Mouse (Mus musculus) kidney, adult 2 months (tissue): ENCODE measurements at regions not wholly inside any gene's neighbourhood (a gene's known extent, or its start where the extent isn't known, plus 50 kb on each side); places are given as distances from the start of the nearest gene placed in this dataset.

Experiments used
- DNase-seq: peaks from one replicate; pipeline ENCODE4 v3.0.0; 2021
- H3K27ac ChIP-seq: fragments of 200-500 bp; 2 replicates; pipeline ENCODE4 v1.5.1; 2012; ENCODE audit warnings: low read depth, low read length, control low read depth, inconsistent platforms; ENCODE audit not compliant: insufficient read depth
- H3K27me3 ChIP-seq: fragments of 200-500 bp; replicated peaks from 2 replicates; pipeline ENCODE4 v1.6.1; 2012; ENCODE audit warnings: mild to moderate bottlenecking, moderate library complexity, low read length, inconsistent platforms; ENCODE audit not compliant: control insufficient read depth, insufficient read depth
- H3K36me3 ChIP-seq: fragments of 200-500 bp; 2 replicates; pipeline ENCODE4 v1.6.1; 2012; ENCODE audit warnings: mild to moderate bottlenecking, moderate library complexity, low read length, inconsistent platforms; ENCODE audit not compliant: control insufficient read depth, insufficient read depth
- H3K4me1 ChIP-seq: fragments of 200-500 bp; 2 replicates; pipeline ENCODE4 v1.6.1; 2011; ENCODE audit warnings: low read length; ENCODE audit not compliant: control insufficient read depth, insufficient read depth
- H3K4me3 ChIP-seq: fragments of 200-500 bp; 2 replicates; pipeline ENCODE4 v1.5.1; 2011; ENCODE audit warnings: mild to moderate bottlenecking, low read depth, low read length, control low read depth; ENCODE audit not compliant: insufficient read depth
- CTCF ChIP-seq: fragments of 200-500 bp; conservative IDR thresholded peaks from 2 replicates; pipeline ENCODE4 v1.5.1; 2011; ENCODE audit warnings: low read depth, mild to moderate bottlenecking, control low read depth, low read length, moderate library complexity, mixed read lengths; ENCODE audit not compliant: insufficient read depth, insufficient read length
- POLR2A ChIP-seq: fragments of 200-500 bp; IDR thresholded peaks from one replicate; pipeline ENCODE4 v1.6.1; 2011; ENCODE audit warnings: low read depth, low read length, control low read depth
- WGBS: fragments of 180-500 bp; shearing (Covaris S2); methylation state at CpG from one replicate; pipeline ENCODE4 v1.1.7; 2018; 5-methylcytosine and 5-hydroxymethylcytosine counted together

- Histone ChIP-seq H3K27me3 (no peaks in the 10 kb centered on the region), H3K27ac (no peak overlapping the region), H3K4me3 (no peak overlapping the region), H3K36me3 (no peaks in the 10 kb centered on the region), H3K4me1 (no peaks in the 10 kb centered on the region)
- TF ChIP-seq CTCF: no peak
- TF ChIP-seq POLR2A: no peak
- 63% methylated on average over 7 of the region's 7 CpGs for WGBS
- no peak for DNase-seq
Measured at GRCm38 (mm10) chr8:46921585-46921984, 65.1 kb upstream of the Enpp6 start.

GRCm38 (mm10) chr8:46924787-46925548 lies 61.7 kb upstream of the Enpp6 start:
- TF ChIP-seq POLR2A (no peak), CTCF (no peak)
- no peak for DNase-seq
- Histone ChIP-seq H3K4me1 (no peaks in the 10 kb centered on the region), H3K27ac (no peak overlapping the region), H3K36me3 (no peaks in the 10 kb centered on the region), H3K4me3 (no peak overlapping the region), H3K27me3 (no peaks in the 10 kb centered on the region)
- WGBS: 65% methylated on average over 13 of the region's 13 CpGs

- TF ChIP-seq CTCF: no peak
- TF ChIP-seq POLR2A: no peak
- no peak for DNase-seq
- Histone ChIP-seq H3K27me3 (no peaks in the 10 kb centered on the region), H3K36me3 (no peaks in the 10 kb centered on the region), H3K27ac (no peak overlapping the region), H3K4me3 (no peak overlapping the region), H3K4me1 (no peaks in the 10 kb centered on the region)
- 43% methylated on average over 6 of the region's 6 CpGs for whole genome bisulfite sequencing
Measured at GRCm38 (mm10) chr8:46928718-46929117, 58.0 kb upstream of the Enpp6 start.

- no peak for DNase-seq
- Histone ChIP-seq H3K27ac (no peak overlapping the region), H3K27me3 (no peaks in the 10 kb centered on the region), H3K4me1 (no peaks in the 10 kb centered on the region), H3K36me3 (no peaks in the 10 kb centered on the region), H3K4me3 (no peak overlapping the region)
- TF ChIP-seq CTCF (no peak), POLR2A (no peak)
- WGBS: 88% methylated on average over 6 of the region's 6 CpGs
Measured at GRCm38 (mm10) chr8:46929678-46930077, 57.0 kb upstream of the Enpp6 start.

GRCm38 (mm10) chr8:46931267-46931666 lies 55.4 kb upstream of the Enpp6 start:
- DNase-seq: no peak
- Histone ChIP-seq H3K4me3 (no peak overlapping the region), H3K27ac (no peak overlapping the region), H3K27me3 (no peaks in the 10 kb centered on the region), H3K36me3 (no peaks in the 10 kb centered on the region), H3K4me1 (no peaks in the 10 kb centered on the region)
- 92% methylated on average over 6 of the region's 6 CpGs for WGBS
- TF ChIP-seq POLR2A (no peak), CTCF (no peak)

GRCm38 (mm10) chr8:46933256-46933655 lies 53.4 kb upstream of the Enpp6 start:
- H3K36me3 ChIP-seq: no peaks in the 10 kb centered on the region
- no peaks in the 10 kb centered on the region for H3K27me3 ChIP-seq
- H3K27ac ChIP-seq: no peak overlapping the region
- H3K4me3 ChIP-seq: no peak overlapping the region
- no peaks in the 10 kb centered on the region for H3K4me1 ChIP-seq
- TF ChIP-seq POLR2A: no peak
- TF ChIP-seq CTCF: no peak
- DNase-seq: no peak

- no peak overlapping the region for H3K27ac ChIP-seq
- no peaks in the 10 kb centered on the region for H3K27me3 ChIP-seq
- H3K4me1 ChIP-seq: no peaks in the 10 kb centered on the region
- no peak overlapping the region for H3K4me3 ChIP-seq
- TF ChIP-seq POLR2A (no peak), CTCF (no peak)
- WGBS: 77% methylated on average over 9 of the region's 9 CpGs
- peak; percentile 17 for DNase-seq
- H3K36me3 ChIP-seq: no peaks in the 10 kb centered on the region
Measured at GRCm38 (mm10) chr8:46934254-46934653, 52.4 kb upstream of the Enpp6 start.

GRCm38 (mm10) chr8:46934898-46935297 lies 51.8 kb upstream of the Enpp6 start:
- no peaks in the 10 kb centered on the region for H3K4me1 ChIP-seq
- H3K4me3 ChIP-seq: no peak overlapping the region
- WGBS: 37% methylated on average over 9 of the region's 9 CpGs
- H3K27me3 ChIP-seq: no peaks in the 10 kb centered on the region
- TF ChIP-seq POLR2A: no peak
- TF ChIP-seq CTCF: peak; percentile 91
- no peaks in the 10 kb centered on the region for H3K36me3 ChIP-seq
- peak; percentile 75 for DNase-seq
- H3K27ac ChIP-seq: no peak overlapping the region
